Mouse (Mus musculus) left cerebral cortex, postnatal 14 days (tissue): ENCODE data around the gene Arrdc4. TPM values are rescaled to one million over a fixed set of nuclear protein-coding genes. Genes with fewer than 3 reads are reported as not detected.

Experiments used
- DNase-seq, 2 experiments: peaks; one replicate each; pipeline ENCODE4 v3.0.0; 2021 to 2022; ENCODE audit warnings: low spot score in 2 of 2, mixed read lengths in 1 of 2
- intact Hi-C: fragments of 180-260 bp; cut with DNase I; formaldehyde crosslinking; loops from one replicate; pipeline ENCODE4 v1.15.1; 2025
- total RNA-seq, 2 experiments: library from RNA; stranded (reverse); gene quantifications; 2 replicates each; pipeline ENCODE4 v1.2.3; 2021

Gene Arrdc4
- total RNA-seq, 2 experiments from 2014 or later = 12.1 to 14.2 TPM

DNA sequence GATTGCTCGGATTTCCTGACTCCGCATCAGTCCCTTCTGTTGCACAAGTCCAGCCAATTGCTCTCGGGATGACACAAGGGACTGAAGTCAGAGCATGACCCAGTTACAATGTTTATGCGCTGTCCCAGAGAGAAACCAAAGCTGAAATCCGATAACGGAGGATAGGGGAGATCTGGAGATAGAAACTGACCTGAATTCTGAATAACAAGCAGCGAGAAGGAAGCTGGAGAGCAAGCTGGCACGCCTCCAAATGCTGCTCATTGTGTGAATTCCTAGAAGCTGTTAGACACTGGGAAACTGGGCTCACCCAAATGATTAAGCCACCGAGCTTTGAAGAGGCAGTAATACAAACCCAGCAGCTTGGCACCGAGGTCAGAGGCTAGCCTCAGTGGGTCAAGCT, 31.5 kb downstream of the Arrdc4 start:
- intact Hi-C loops = no loop called here
- DNase-seq = peak; percentile 53 to 75

DNA sequence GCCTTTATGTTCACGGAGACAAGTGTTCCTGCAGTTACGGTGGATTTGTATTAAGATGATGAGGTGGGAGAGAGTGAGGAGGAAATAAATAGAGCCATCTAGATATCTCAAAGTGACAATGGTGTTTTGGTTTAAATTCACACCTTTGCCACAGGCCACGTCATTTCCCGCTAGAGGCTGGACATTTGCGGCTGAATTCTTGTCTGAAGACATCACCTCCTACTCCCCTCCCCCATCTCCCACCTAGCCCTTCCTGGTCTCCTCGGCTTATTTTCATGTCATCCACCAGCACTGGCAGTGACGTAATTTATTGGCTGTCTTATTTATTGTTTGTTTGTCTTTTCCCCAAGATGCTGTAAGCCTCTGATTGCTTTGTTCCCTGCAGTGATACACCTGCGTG, 32.1 kb downstream of the Arrdc4 start:
- no peak for DNase-seq
- intact Hi-C loops = no loop called here

DNA sequence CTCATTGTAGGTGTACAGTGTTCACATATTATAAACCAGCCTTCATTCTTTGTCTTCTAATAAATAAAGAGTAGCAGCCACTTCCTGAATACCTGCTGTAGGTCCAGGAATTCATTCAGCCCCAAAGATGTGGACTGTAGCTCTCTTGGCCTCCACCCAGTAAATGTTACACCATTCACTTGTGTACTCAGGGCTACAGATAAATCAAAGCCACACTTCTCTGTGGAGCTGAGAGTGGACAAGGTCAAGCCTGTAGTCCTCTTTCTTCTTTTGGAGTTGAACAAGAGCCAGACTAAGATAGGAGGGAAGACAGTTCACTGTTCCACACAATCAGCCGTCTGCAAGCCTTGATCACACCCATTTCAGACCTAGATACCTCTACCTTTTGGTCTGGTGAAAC, 36.1 kb downstream of the Arrdc4 start:
- intact Hi-C loops = no loop called here
- no peak for DNase-seq

DNA sequence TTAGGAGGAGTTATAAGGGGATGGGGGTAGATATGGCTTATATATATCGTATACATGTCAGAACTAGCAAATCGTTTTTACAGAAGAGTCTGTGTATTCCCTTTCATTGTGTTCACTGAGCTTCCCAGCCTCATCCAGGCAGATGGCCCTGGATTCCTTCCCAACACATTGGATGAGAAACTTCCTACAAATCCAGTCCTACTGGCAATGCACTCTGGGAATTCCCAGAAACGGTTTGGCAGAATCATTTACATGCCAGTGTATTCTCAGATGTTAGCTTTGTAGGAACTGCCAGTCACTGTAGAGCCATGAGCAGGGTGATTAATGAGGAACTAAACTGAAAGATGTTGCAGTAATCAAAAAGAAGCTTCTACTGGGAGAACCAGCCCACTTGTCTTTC, 36.6 kb downstream of the Arrdc4 start:
- peak; percentile 42 to 57 for DNase-seq
- intact Hi-C loops = no loop called here

DNA sequence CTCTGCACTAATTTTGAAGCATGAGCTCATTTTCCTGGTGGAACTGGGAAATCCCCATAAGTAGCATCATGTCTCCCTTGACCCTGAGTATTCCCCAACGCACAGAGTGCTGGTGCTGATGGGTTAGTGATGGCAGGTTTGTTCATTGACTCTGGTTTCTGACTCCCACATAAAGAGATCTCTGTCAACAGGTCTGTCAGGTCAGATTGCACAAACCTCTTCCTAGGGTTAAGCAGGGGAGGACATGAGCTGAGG, 39.8 kb downstream of the Arrdc4 start:
- intact Hi-C loops = no loop called here
- no peak for DNase-seq

DNA sequence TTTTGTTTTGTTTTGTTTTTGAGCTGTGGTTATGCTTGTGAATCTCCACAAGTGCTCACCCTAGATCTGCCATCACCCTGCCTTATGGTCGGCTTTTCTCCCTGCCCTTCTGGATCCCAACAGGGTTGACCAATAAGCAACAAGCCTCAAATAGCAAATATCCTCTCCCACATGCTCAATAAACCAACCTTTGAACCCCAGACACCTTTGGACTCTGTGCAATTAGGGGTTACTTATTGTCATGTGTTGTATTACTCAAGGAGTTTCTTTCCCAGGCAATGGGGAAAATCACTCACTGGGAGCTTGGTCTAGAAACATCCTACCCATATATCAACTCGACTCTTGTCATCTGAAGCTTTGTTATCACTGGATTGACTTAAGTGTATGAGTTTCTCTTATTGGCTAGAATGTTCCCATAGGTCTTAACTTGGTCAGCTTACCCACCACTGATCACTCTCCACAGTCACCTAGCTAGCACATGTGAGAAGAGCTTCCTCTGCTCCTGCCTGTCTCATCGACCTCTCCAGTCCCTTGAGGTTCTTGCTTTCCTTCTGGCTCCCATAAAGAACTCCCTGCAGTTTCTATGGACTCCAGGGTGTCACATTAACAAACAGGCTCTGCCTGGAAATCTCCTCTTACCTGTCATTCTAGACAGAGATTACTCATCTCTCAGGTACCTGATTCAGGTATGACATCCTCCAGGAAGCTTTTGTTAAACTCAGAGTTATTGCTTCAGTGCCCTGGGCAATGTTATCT, 40.3 kb downstream of the Arrdc4 start:
- DNase-seq = no peak
- intact Hi-C loops = no loop called here

DNA sequence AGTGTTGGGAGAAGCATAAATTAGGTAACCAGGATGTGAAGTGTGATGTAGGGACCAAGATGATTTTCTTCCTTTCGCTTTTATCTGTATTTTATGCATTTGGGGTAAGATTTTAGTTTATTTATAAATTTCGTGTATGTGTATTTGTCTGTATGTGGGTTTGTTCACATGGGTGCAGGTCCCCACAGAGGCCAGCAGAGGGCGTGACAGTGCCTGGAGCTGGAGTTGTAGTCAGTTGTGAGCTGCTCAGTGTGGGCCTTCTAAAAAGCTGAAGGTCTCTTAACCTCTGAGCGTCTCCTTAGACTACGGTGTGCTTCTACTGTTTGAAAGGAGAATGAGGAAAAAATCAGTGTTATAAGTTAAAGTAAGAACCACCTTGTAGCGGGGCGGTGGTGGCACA, 43.9 kb downstream of the Arrdc4 start:
- intact Hi-C loops = no loop called here
- DNase-seq = no peak

DNA sequence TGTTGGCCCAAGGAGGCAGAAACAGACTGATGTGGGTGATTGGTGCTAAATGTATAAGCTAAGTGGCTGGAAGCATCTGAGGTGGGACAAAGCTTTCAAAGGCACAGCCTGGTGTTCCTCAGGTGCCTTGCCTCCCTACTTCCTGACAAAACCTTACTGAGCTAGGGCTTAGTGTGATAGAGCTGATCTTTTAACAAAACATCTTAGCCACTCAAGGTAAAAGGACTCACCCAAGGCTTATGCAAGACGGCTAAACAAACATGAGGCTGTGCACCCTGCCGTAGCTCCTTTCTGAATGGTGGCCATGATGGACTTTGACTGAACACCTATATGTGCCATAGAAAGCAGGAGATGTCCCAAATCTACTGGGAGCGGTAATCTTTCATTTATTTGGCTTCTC, 51.7 kb downstream of the Arrdc4 start:
- DNase-seq = no peak
- intact Hi-C loops = no loop called here

DNA sequence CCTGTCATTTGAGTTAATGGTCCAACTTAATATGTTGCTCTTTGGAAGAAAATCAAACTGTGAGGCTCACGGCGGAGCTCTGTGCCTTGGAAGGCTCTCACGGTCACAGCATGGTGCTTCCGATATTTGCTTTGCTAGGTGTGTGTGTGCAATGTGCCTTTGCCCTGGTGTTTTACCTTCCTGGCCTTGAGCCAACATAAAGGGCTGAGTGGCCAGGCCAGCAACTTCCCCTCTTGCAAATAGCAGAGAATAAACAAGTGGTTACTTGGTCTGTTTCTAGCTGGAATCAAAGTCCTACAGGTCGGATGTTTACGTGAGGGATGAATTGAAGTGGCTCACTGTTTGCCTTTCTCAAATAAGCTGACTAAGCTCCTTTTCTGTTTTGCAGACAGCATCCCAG, 52.1 kb downstream of the Arrdc4 start:
- no peak for DNase-seq
- intact Hi-C loops = no loop called here

DNA sequence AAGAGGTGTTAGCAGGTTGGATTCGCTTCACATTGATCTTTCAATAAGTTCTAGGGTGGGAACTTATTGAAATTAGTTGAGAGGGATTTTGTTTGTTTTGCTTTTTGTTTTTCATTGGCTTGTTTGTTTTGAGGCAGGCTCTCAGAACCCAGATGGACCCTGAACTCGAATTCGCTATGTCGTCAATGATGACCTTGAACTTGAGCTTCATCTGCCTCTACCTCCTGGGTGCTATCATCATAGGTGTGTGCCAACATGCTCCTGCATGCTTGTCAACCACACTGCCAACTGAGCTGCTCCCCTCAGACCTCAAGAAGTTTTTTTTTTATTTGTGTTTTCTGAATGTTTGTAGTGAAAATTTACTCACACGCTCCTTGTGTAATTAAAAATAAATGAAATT, 52.6 kb downstream of the Arrdc4 start:
- no peak for DNase-seq

DNA sequence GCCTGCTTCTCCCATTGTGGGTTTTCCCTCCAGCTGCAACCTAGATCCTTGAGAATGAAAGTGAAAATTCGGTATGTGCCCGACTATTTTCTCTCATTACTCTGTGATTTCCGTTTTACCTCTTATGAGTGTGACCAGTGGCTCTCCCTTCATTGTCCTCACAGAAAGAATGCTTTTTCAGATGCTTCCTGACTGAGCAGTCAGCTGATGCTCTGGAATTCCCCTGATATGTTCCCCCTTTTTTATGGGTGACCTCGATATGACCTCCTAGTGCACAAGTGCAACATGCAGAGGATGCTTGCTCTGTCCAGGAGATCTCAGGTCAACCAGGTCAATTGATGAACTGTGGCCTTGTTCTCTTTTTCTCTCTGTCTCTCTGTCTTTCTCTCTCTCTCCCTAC, 56.3 kb downstream of the Arrdc4 start:
- DNase-seq = no peak
- intact Hi-C loops = no loop called here

More for the DNA sequence above, 52.6 kb downstream of the Arrdc4 start:
- intact Hi-C loops = no loop called here

DNA sequence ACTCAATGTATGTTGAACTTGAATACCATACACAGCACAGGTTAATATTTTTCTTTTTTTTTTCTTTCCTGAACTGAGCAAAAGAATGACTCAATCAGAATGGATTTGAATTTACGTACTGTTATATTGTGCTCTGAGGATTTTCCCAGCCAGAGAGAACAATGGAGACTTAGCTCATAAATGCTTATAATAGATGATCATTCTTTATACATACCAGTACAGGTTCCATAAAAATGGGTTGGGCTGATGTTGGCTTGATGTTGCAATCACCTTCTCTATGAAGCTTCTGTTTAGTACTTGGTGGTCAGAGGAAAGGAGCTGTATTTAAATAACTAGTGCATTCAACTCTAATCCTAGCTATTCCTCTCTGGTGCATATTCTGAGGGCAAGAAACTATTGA, 57.6 kb downstream of the Arrdc4 start:
- intact Hi-C loops = no loop called here

DNA sequence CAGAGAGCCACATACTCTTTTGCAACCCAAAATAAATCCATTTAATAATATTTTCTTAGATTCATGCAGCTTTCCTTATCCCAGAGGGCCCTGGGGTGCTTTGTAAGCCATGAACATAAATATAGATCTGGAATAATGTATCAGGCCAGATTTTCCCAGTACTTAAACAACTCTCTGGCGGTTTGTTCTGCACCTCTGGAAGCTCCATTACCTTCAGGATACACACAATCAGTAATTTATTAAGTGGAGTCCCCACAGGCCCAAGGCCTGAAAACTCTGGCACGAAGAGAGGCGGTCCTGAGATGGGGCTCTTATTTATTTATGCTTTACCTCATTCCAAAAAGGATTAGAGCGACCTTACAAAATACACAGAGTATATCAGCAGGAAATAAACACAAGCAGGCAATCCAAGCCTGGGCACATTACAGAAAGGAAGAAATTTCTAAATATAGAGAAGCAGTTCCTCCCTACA, 61.9 kb downstream of the Arrdc4 start:
- intact Hi-C loops = no loop called here

More for the DNA sequence above, 57.6 kb downstream of the Arrdc4 start:
- no peak for DNase-seq

More for the DNA sequence above, 61.9 kb downstream of the Arrdc4 start:
- no peak for DNase-seq
